Mouse (Mus musculus): ENCODE results near the gene Shisa9.

Shisa9 gene

DNA sequence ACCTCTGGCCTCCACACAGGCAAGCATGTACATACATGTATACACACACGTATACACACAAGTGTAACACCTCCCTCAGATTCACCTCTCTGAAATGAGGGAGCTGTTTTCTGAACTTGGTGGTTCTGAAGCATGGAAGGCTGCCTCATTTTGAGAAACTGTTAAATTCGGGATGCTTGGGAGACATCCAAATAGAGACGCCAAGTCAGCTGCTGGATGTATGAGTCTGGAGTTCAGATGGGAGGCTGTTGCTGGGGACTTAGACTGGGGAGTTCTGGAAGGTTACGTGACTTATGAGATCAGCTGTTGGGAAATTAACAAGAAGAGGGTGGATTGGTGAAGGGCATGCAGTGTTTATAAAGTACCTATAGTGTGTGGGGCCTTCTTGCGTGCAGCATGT is 88.7 kb downstream of the Shisa9 start:
- DNase-seq (ENCODE audit: low read depth, low spot score) = no peak

GRCm38 (mm10) chr16:12076270-12076669 is 92.4 kb downstream of the Shisa9 start:
- no peak for DNase-seq (ENCODE audit: low read depth, low spot score)

DNA sequence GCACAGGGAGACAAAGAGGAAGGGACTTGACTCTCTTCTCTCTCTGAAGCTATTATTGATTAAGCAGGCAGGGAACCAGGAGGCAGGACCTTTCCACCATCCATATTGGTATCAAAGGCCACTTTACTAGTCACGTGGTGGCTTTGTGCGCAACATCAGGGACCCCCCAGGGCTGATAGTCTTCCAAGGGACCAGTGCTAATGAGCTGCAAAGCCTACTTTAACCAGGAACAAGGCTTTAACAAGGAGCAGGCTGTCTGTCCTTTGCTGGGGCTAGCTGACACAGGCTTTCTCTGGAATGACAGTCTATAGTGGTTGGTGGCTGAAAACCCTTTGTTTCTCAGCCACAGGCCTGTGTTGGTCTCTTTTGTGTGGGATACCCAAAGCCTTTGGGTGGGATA is 92.8 kb downstream of the Shisa9 start:
- DNase-seq (ENCODE audit: low read depth, low spot score) = no peak

- DNase-seq (ENCODE audit: low read depth, low spot score) = no peak
Measured at GRCm38 (mm10) chr16:12083082-12083481, 99.2 kb downstream of the Shisa9 start.

GRCm38 (mm10) chr16:12090604-12091235 is 106.8 kb downstream of the Shisa9 start:
- DNase-seq (ENCODE audit: low read depth, low spot score) = no peak

DNA sequence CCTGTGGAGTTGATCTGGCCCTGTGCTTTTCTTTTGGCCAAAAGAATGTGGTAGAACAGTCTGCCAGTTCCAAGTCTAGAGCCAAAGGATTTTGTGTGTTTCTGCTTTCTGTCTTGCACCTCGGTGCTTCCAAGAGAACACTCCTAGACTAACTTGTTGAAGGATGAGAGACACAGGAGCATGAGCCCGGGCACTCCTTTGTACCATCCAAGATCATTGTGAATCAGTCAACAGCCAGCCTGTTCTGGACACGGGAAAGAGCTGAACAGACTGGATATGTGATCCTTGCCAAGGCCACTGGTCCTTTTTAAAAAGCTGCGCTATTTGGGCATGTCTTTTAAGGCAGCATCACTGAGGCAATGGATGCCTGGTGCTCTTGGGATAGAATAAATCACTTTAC is 109.3 kb downstream of the Shisa9 start:
- no peak for DNase-seq (ENCODE audit: low read depth, low spot score)

DNA sequence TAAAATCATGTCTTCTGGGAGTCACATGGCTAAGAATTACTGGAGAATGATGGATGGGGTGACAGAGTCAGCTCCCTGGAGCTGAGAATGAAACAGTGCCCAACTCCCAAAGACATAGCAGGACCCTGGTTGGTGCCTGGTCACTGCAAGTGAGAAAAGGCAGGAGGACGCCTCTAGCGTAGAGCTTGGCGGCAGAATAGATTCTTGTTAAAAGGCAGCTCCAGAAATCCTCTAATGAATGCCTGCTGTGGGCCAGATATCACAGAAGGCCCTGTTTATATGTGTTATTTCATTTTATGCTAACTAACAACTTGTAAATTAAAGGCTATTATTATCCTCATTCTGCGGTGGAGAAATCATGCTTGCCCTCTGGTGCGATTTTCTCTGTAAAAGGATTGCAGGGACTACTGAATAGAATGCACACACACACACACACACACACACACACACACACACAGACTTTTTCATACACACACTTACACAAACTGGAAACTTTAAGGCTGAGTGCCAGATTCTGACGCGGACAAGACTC is 110.9 kb downstream of the Shisa9 start:
- DNase-seq (ENCODE audit: low read depth, low spot score) = no peak

GRCm38 (mm10) chr16:12095365-12095764 is 111.5 kb downstream of the Shisa9 start:
- DNase-seq (ENCODE audit: low read depth, low spot score) = no peak

DNA sequence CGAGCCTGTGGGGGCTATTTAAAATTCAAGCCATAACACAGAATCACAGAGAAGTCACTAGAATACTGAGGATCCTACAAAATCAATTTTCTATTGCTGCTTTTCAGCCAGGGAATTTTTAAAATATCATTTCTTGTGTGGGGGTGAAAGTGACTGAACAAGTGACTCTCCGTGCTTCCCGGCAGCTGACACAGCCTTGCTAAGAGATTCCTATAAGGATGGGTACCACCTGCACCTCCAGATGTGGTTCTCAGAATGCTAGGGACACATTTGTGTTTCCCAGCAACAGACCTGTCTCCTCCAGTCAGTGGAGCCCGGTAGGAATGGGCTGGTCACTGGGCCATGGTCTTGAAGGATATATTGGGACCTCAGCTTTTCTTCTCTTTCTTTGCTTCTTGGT is 124.5 kb downstream of the Shisa9 start:
- no peak for DNase-seq (ENCODE audit: low read depth, low spot score)

GRCm38 (mm10) chr16:12110851-12111437 is 127.0 kb downstream of the Shisa9 start:
- DNase-seq (ENCODE audit: low read depth, low spot score) = no peak

- no peak for DNase-seq (ENCODE audit: low read depth, low spot score)
Measured at GRCm38 (mm10) chr16:12114396-12114795, 130.5 kb downstream of the Shisa9 start.

GRCm38 (mm10) chr16:12115040-12115856 is 131.3 kb downstream of the Shisa9 start:
- DNase-seq (ENCODE audit: low read depth, low spot score) = peak; percentile 2

- DNase-seq (ENCODE audit: low read depth, low spot score) = no peak
Measured at GRCm38 (mm10) chr16:12116926-12117325, 133.0 kb downstream of the Shisa9 start.

GRCm38 (mm10) chr16:12119463-12119862 is 135.6 kb downstream of the Shisa9 start:
- DNase-seq (ENCODE audit: low read depth, low spot score) = no peak

DNA sequence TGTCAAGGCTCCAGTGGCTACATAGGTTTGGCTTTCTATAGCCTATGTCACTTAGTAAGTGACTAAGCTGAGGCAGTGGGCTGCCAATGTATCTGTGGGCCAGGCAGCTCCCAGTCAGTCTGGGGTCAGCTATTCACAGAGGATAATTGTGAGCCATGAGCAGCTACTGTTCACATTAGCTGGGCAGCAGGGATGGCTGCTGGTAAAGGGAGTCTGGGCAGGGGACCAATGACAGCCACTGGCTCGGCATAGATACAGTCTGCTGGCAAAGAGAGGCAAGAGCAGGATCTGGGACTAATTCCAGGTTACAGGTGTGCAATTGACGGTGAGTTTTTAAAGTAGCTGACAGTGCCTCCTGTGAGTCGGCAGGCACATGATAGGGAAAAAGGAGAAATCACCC is 145.9 kb downstream of the Shisa9 start:
- DNase-seq (ENCODE audit: low read depth, low spot score) = no peak

GRCm38 (mm10) chr16:12146666-12147065 is 162.8 kb downstream of the Shisa9 start:
- no peak for DNase-seq (ENCODE audit: low read depth, low spot score)

- DNase-seq (ENCODE audit: low read depth, low spot score) = peak; percentile 11
Measured at GRCm38 (mm10) chr16:12151986-12152385, 168.1 kb downstream of the Shisa9 start.

DNA sequence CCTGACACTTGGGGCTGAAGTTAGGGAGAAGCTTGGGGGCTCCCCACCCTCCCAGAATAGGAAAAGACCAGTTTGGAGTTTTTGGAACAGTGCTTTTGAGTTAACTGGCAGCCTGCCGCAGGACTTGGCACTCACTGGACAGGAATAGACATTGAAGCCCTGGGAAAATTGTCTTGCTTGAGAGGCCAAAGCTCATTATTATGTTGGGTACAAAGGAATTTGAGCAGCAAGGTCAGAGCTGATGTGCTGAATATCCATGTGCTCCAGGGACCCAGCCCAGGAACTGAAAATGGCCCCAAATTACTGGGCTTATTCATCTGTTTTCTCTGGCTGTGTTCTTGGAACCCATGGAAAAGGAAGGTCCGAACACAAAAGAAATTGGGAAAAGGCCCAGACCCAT is 170.6 kb downstream of the Shisa9 start:
- DNase-seq (ENCODE audit: low read depth, low spot score) = no peak

DNA sequence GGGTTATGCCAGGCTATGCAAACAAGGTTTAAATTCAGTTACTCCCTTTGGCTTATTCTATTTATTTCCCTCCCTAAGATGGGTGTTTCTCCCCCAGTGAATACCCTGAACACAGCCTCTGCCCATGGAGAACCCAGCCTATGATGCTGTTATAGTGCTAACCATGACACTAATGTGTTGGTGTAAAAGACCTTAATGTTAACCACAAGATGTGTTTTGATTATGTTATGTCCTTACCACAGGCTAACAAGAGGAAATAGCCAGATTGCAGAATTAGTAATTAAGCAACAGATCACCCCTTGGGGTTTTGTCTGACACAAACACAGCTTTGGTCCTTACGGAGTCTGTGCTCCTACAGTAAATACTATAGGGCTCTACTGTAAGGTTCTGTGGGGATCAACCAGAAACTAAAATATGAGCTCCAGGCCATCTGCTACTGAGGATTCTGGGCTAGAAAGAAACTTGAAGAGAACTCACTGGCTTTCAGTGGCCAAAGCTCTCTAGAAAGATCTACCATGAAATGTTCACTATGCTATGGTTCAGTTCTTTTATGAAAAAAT is 189.6 kb downstream of the Shisa9 start:
- no peak for DNase-seq (ENCODE audit: low read depth, low spot score)

- DNase-seq (ENCODE audit: low read depth, low spot score) = no peak
Measured at GRCm38 (mm10) chr16:12178031-12178430, 194.1 kb downstream of the Shisa9 start.

GRCm38 (mm10) chr16:12189739-12190138 is 205.8 kb downstream of the Shisa9 start:
- DNase-seq (ENCODE audit: low read depth, low spot score) = no peak

DNA sequence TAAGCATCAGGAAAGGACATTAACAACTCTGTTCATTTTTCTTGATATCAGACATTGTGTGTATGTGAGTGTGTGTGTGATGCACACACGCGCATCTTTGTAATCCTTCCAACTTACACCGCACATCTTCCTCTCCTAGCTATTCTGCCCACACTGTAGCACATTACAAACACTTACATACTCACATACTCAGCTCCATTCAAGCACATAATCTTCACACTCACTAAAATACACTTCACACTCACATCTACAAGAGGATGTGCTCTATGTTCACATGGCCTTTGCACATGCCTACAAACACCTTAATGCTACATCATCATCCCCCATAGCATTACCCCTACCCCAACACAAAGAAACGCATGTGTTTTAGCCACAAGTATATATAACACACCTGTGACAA is 212.9 kb downstream of the Shisa9 start:
- no peak for DNase-seq (ENCODE audit: low read depth, low spot score)

All from mesoderm, embryonic 11.5 days (tissue).